17 mouse cellular contexts compared by ENCODE assay signal in the genomic region with DNA sequence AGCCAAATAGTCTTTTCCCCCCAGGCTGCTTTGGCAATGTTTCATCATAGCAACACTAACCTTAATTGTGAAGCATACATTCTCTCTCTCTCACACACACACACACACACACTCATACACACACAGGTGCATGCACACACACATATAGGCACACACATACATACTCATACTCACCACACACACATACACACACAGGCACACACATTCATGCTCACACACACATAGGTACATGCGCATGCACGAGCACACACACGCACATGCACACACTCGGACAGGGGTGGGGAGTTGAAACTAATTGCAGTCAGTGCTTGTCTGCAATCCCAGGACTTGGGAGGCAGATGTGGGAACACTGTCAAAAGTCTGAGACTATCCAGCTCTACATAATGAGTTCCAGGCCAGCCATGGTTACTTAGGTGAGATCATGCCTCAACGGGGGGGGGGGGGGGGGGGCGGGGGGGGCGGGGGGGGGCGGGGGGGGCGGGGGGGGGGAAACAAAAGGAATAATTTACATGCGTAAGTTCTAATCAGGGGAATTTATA. TPM values are rescaled to one million over a fixed set of nuclear protein-coding genes. Genes with fewer than 3 reads are reported as not detected.
DNase-seq lines count a peak whose midpoint lies in the region; ATAC-seq and TF ChIP-seq lines count a peak whose summit lies in the region.
"Had no signal": no experiment of that assay in that cellular context is flagged by ENCODE, and none has a peak within 500 bp of the region (broad histone marks: within the 10 kb centered on the region; RNA-seq: fewer than 3 reads in every experiment).

No protein-coding gene starts in this region.

- H3K27ac ChIP-seq in heart, adult 2 months: no peak overlapping the region
- H3K27ac ChIP-seq in limb, embryonic 13.5 days: no peak overlapping the region
- H3K27ac ChIP-seq: kidney, postnatal 0 days; limb, embryonic 12.5 days; stomach, embryonic 15.5 days had no signal

- no peaks in the 10 kb centered on the region for H3K27me3 ChIP-seq in heart, adult 2 months (ENCODE audit: control insufficient read depth, insufficient read depth, low read length)
- no peaks in the 10 kb centered on the region for H3K27me3 ChIP-seq in limb, embryonic 13.5 days
- H3K27me3 ChIP-seq: limb, embryonic 12.5 days; stomach, embryonic 15.5 days had no signal

- no peaks in the 10 kb centered on the region for H3K9me3 ChIP-seq in limb, embryonic 13.5 days
- H3K9me3 ChIP-seq: limb, embryonic 12.5 days; stomach, embryonic 15.5 days had no signal

- no peaks in the 10 kb centered on the region for H3K36me3 ChIP-seq in heart, adult 2 months (ENCODE audit: control insufficient read depth, insufficient read depth, low read length)
- no peaks in the 10 kb centered on the region for H3K36me3 ChIP-seq in limb, embryonic 13.5 days
- H3K36me3 ChIP-seq: limb, embryonic 12.5 days; stomach, embryonic 15.5 days had no signal

- peak; percentile 57 for DNase-seq in heart, adult 11 months
- DNase-seq in heart, adult 2 months: no peak
- peak; percentile 22 for DNase-seq in 3134 (ENCODE audit: extremely low read depth, insufficient read length, low spot score)
- DNase-seq in NIH3T3 (ENCODE audit: low read depth): peak; percentile 72
- DNase-seq in ovary, postnatal 14 days (ENCODE audit: low spot score): no peak
- DNase-seq in c-Kit-positive CD71-positive TER-119-positive erythroid progenitor cells, embryonic 14.5 days (ENCODE audit: low spot score): no peak
- no peak for DNase-seq in adrenal gland, postnatal 14 days
- DNase-seq: heart, postnatal 4 days; liver, postnatal 0 days; lung, postnatal 14 days; right cerebral cortex, adult 18-20 months; thymus, postnatal 14 days had no signal

- no peak for TF ChIP-seq EP300 in heart, adult 2 months (IDR thresholded peaks at IDR 0.05; ENCODE audit: insufficient read depth, low read depth, low read length)

- peak overlapping the region; percentile 50; the same call in 1 of the 2 replicates for H3K4me2 ChIP-seq in limb, embryonic 13.5 days (replicated peaks)
- H3K4me2 ChIP-seq: stomach, embryonic 15.5 days had no signal

- no peak for ATAC-seq in limb, embryonic 13.5 days (ENCODE audit: low FRiP score, low read depth)
- ATAC-seq: intestine, postnatal 0 days; liver, postnatal 0 days had no signal

- no peak overlapping the region for H3K4me3 ChIP-seq in heart, adult 2 months
- no peak overlapping the region for H3K4me3 ChIP-seq in limb, embryonic 13.5 days
- H3K4me3 ChIP-seq: limb, embryonic 12.5 days; stomach, embryonic 15.5 days had no signal

- no peaks in the 10 kb centered on the region for H3K79me2 ChIP-seq in heart, adult 2 months (replicated peaks; ENCODE audit: control insufficient read depth, insufficient read depth, low read length)

- no peak for TF ChIP-seq POLR2A in heart, adult 2 months (IDR thresholded peaks at IDR 0.05; ENCODE audit: insufficient read depth, low read depth, low read length)

- no peak overlapping the region for H3K9ac ChIP-seq in heart, adult 2 months (ENCODE audit: low read depth, low read length)
- no peak overlapping the region for H3K9ac ChIP-seq in limb, embryonic 13.5 days
- H3K9ac ChIP-seq: limb, embryonic 12.5 days; liver, postnatal 0 days; stomach, embryonic 15.5 days had no signal

- H3K4me1 ChIP-seq in heart, adult 2 months (ENCODE audit: control insufficient read depth, insufficient read depth, low read length): no peaks in the 10 kb centered on the region
- peaks cover 4% of the 10 kb centered on the region; the same call in 1 of the 2 replicates for H3K4me1 ChIP-seq in limb, embryonic 13.5 days
- H3K4me1 ChIP-seq: limb, embryonic 12.5 days; stomach, embryonic 15.5 days had no signal

- 71% methylated on average over 6 of the region's 10 CpGs for WGBS in heart, adult 2 months
- WGBS in limb, embryonic 13.5 days: 66% methylated on average over 5 of the region's 10 CpGs

- TF ChIP-seq CTCF in heart, adult 2 months (IDR thresholded peaks at IDR 0.05): no peak

- intact Hi-C loops in heart, adult 2 months (cut with DNase I): no loop called here

RNA-seq across cellular contexts. Expression of gene Nsmce3, which starts 17.3 kb away (rescaled TPM):
- total RNA-seq in heart, adult 2 months (2021): 1 to 10 TPM; 2.9 to 3.0 TPM
- 2.5 and 2.6 TPM in 2 replicates for polyA plus RNA-seq in heart, adult 2 months (2012; rRNA removed)
- polyA plus RNA-seq in limb, embryonic 13.5 days (2015; fragmentation: Nextera tagmentation; extraction: Ambion mirVana): 10.7 and 11.5 TPM in 2 replicates
- 7.6 and 7.7 TPM in 2 replicates for total RNA-seq in adrenal gland, postnatal 14 days (2021)

Comparison
In these comparisons a context has a peak if more than half of its experiments do, and no peak if none do; other contexts are left out.
1. DNase-seq: peak in heart, adult 11 months (single experiment), 3134 (single experiment) and NIH3T3 (single experiment); none in heart, adult 2 months (0 of 2), ovary, postnatal 14 days (single experiment), c-Kit-positive CD71-positive TER-119-positive erythroid progenitor cells, embryonic 14.5 days (single experiment) and adrenal gland, postnatal 14 days (single experiment).